Mouse (Mus musculus): ENCODE data around the gene Otx2.

Gene Otx2

DNA sequence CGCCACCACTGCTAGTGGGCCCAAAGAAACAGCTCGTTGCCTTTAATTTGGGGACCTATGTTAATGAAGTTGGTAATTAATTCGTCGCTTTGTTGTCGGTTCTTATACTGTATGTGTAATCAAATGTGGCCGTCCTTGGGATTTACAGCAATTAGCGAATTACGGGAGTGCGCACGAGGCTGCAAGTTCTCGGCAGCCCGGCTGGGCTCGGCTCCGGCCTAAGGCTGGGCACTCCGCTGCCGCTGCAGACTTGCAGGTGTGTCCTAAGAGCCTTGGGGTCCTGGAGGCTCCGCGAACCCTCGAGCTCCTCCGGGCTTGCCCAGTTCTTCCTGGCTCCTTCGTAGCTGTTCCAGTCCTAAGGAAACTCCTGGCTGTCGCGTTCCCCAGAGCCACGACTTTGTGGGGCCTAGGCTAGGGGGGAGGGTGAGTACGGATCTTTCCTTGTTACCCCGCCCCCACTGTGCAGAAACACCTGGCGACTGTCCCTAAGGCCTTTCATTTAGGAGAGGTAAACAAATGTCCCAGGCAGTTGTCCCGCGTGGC lies 4.8 kb downstream of the Otx2 start:
- no peak for DNase-seq (ENCODE audit: low read depth, low spot score)

- DNase-seq (ENCODE audit: low read depth, low spot score): no peak
Measured at GRCm38 (mm10) chr14:48668051-48668481, 5.6 kb downstream of the Otx2 start.

DNA sequence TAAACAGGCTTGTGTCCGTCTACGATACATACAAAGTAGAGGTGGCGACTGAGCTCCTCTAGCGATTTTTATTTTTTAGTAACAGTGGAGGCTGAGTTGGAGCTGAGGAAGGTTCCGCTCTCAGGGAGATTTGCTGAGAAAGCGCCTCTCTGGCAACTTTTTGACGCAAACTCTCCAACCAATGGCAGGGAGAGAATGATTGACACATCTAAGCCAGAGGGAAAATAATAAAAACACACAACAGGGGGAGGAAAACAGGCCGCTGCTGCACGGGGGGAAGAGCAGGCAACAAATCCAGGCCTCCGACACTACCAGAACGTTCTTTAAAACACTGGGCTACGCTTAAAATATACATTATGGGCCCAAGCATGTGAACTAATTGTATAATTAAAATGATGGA lies 6.2 kb downstream of the Otx2 start:
- DNase-seq (ENCODE audit: low read depth, low spot score): no peak

- DNase-seq (ENCODE audit: low read depth, low spot score): no peak
Measured at GRCm38 (mm10) chr14:48666771-48667170, 6.8 kb downstream of the Otx2 start.

- DNase-seq (ENCODE audit: low read depth, low spot score): no peak
Measured at GRCm38 (mm10) chr14:48665816-48666661, 7.6 kb downstream of the Otx2 start.

DNA sequence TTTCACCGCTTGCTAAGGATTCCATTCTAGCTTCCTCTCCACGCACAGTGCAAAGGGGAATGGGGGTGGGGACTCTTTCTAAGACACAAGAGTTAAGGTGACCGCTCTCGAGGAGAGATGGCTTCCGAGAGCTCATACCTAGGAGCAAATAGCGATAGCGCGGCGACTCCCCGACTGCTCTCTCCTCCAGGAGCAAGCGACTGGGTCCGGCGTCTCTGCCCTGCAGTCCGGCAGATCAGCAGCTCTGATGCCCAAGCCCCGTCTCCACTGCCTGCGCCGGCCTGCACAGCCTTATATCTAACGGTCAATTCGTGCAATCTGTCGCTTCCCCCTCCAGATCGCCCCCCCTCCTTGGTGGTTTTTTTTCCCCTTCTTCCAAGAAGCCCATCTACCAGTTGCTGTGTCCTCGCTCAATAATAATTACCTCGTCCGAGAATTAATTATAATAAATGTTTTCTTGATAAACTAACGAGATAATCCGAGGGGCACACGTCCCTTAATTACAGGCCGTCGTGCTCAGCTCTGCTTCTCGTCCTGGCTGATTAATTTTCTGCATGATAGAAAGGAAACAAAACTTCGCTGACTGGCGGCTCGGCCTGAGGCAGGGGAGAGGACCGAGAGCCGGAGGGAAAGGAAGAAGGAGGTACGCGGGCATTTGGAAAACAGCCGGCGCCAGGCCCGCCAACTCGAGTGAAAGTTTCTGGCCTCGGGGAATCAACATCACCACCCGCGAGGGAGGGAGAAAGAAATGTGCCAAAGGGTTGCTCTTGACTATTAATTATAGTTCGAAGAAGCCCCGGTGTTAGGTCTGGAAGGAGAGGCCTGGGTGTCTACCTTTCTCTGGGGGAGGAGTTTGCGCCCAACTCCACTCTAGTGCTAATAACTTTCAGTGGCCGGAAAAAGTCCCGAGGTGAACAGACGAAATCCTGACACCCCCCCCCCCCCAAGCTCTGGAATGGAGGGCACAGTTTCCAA lies 8.5 kb downstream of the Otx2 start:
- no peak for DNase-seq (ENCODE audit: low read depth, low spot score)

DNA sequence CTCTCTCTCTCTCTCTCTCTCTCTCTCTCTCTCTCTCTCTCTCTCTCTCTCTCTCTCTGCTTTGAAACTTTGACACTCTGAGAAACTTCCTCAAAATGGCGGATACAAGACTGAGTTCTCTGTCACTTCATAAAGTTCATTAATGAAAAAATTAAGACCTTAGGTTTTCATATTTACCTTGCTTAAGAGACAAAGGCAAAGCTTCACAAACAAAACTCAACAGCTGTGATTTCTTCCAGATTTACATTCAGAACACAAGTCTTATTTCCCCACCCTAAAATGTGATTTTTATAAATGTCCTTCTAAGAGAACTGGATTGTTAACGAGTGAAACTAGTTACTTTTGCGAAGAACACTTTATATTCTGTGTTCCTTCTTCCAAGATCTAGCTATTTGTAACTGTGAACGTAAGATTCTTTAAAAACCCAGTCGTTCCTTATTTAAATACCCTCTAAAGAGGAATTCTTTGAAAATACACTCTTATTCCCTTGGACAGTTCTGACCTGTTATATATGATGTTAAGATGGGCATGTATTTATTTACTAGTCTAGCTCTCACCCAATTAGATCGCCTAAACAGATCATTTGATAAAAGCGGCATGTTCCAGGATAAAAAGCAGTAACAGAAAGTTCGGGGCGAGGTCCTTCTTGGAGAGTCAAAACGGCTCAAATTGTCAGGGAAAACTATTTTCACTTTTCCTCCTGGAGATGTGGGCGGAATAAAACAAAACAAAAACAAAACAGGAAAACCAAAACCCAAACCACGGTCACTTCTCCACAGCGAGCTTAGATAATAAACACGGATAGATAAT lies 9.4 kb downstream of the Otx2 start:
- no peak for DNase-seq (ENCODE audit: low read depth, low spot score)

GRCm38 (mm10) chr14:48663531-48663930 lies 10.1 kb downstream of the Otx2 start:
- DNase-seq (ENCODE audit: low read depth, low spot score): no peak

- no peak for DNase-seq (ENCODE audit: low read depth, low spot score)
Measured at GRCm38 (mm10) chr14:48662568-48663236, 10.9 kb downstream of the Otx2 start.

- DNase-seq (ENCODE audit: low read depth, low spot score): no peak
Measured at GRCm38 (mm10) chr14:48661646-48662567, 11.7 kb downstream of the Otx2 start.

DNA sequence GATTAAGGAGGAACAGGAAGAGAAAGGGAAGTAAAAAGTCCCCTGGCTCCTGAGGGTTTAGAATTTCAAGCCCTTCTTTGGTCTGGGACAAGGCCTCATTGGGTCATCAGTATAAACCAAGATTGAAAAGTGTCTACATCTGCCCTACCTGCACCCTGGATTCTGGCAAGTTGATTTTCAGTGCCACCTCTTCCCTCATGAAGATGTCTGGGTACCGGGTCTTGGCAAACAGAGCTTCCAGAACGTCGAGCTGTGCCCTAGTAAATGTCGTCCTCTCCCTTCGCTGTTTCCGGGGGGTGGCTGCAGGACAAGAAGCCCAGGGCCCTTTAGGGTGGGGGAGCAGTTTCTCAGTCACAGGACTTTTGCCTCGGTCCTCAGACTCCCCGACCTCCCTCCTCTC lies 12.5 kb downstream of the Otx2 start:
- no peak for DNase-seq (ENCODE audit: low read depth, low spot score)

DNA sequence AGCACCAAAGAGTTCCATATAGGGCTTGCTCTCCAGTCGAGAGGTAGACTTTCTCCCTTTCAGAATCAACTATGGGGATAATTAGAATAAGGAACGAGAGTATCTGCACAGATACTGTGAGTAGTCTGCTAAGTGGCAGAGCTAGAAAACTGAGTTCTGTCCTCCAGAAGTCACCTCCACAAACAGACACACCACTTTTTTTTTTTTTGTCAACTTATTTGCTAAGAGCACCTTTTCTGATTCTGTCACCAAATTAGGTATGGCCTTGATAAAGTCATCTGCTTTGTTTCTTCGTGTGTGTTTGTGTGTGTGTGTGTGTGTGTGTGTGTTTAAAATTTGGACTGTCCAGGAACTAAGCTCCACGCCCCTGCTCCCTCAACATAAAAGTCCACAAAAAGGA lies 13.0 kb downstream of the Otx2 start:
- DNase-seq (ENCODE audit: low read depth, low spot score): no peak

DNA sequence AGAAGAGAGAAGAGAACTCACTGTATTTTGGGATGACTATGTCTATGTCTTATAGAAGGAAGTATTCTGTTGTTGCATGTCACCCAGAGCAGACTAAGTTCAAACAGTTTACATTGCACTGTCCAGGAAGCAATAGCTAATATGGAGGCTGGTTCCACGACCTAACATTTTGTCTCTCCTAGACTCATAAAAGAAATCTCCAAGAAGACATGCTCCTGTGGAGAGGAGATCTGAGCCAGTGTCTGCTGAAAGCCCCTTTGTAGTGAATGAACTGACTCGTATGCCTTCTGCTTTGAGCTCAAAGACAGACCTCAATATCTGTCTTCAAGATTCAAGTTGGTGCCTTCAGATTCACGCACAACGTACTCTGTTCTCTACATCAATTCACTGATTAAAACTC lies 14.0 kb downstream of the Otx2 start:
- DNase-seq (ENCODE audit: low read depth, low spot score): no peak

GRCm38 (mm10) chr14:48657241-48657640 lies 16.4 kb downstream of the Otx2 start:
- DNase-seq (ENCODE audit: low read depth, low spot score): no peak

- no peak for DNase-seq (ENCODE audit: low read depth, low spot score)
Measured at GRCm38 (mm10) chr14:48656711-48657110, 16.9 kb downstream of the Otx2 start.

- no peak for DNase-seq (ENCODE audit: low read depth, low spot score)
Measured at GRCm38 (mm10) chr14:48655792-48656550, 17.6 kb downstream of the Otx2 start.

DNA sequence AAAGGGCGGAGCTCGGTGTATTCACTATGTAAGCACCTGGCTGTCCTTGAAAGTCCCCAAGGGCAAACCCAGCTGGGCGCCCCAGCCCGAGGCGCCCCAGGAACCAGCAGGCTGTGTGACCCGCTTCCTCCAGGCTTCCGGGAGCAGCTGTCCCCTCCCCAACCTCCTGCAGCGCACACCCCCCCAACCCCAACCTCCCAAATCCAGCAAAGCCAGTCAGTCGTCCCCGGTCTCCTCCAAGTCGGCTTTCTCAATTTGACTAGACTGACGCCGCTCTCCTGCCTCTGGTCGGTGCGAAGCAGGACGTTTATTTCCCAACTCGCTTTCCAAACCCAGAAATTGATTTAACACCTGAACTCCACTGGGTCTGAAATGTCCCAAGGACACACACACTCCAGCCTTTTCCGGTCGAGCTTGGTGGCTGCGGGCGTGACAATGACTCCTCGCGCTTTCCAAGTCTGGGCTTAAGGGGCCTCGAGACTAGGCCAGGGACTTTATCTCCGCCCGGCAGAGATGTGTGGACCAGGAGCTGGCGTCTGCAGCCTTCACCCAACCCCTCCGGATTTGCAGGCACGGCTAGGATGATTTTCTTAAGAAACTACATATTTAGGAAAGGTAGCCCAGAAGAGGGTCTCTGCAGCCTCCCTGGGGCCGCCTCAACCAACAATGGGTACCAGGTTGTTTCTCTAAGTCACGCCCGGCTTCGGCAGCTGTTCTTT lies 18.4 kb downstream of the Otx2 start:
- no peak for DNase-seq (ENCODE audit: low read depth, low spot score)

DNA sequence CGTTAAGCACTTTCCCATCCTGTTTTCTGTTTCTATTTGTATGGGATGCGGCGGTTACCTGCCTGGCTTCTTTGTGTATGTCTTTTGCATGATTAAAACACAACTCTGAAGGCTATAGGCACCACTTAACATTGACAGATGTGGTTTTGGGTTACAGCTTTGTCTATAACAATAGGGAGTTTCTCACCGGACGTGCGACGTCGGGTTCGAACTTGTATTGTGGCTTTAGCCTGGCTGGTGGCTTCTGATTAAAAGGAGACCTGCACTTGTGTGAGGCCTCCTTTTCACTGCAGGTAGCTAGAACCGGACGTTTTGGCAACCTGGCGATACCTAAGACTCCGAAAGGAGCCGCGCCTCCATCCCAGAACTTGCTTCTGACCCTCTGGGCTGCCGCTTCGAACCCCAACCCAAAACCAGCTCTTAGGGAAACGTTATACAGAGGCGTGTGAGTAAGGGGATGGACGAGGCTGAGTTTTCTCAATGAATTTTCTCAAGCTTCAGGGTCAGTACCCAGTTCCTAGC lies 19.0 kb downstream of the Otx2 start:
- no peak for DNase-seq (ENCODE audit: low read depth, low spot score)
